Mouse (Mus musculus) left cerebral cortex, adult 2 months (tissue): Measurements from ENCODE around the gene Pex11b. TPM values are rescaled to one million over a fixed set of nuclear protein-coding genes. Genes with fewer than 3 reads are reported as not detected.
"Not testable (repeated sequence)": the region's sequence is repeated elsewhere in the genome, so short reads cannot be mapped to it uniquely, and the experiment has no call there.

Experiments used
- DNase-seq, 2 experiments: peaks; one replicate each; pipeline ENCODE4 v3.0.0; 2021 to 2022; ENCODE audit warnings: low spot score in 2 of 2, mixed read lengths in 1 of 2; ENCODE audit errors: extremely low spot score in 1 of 2
- H3K27ac ChIP-seq: fragments of 200-600 bp; 2 replicates; pipeline ENCODE4 v1.8.1; 2022
- H3K4me3 ChIP-seq: fragments of 200-600 bp; 2 replicates; pipeline ENCODE4 v1.8.1; 2022
- CTCF ChIP-seq: fragments of 200-600 bp; IDR thresholded peaks from 2 replicates; pipeline ENCODE4 v1.8.1; 2022; ENCODE audit warnings: antibody characterized with exemption, mild to moderate bottlenecking, moderate library complexity
- intact Hi-C: fragments of 180-260 bp; cut with DNase I; formaldehyde crosslinking; loops from one replicate; pipeline ENCODE4 v1.15.1; 2025
- total RNA-seq, 2 experiments: library from RNA; stranded (reverse); gene quantifications; 2 replicates each; pipeline ENCODE4 v1.2.3; 2021

Pex11b gene
- total RNA-seq, 2 experiments from 2014 or later: 53.0 to 56.3 TPM

GRCm38 (mm10) chr3:96678456-96678855 lies 43.3 kb downstream of the Pex11b start:
- Histone ChIP-seq H3K4me3 (no peak overlapping the region), H3K27ac (no peak overlapping the region)
- intact Hi-C loops: no loop called here
- DNase-seq: no peak
- TF ChIP-seq CTCF: no peak

DNA sequence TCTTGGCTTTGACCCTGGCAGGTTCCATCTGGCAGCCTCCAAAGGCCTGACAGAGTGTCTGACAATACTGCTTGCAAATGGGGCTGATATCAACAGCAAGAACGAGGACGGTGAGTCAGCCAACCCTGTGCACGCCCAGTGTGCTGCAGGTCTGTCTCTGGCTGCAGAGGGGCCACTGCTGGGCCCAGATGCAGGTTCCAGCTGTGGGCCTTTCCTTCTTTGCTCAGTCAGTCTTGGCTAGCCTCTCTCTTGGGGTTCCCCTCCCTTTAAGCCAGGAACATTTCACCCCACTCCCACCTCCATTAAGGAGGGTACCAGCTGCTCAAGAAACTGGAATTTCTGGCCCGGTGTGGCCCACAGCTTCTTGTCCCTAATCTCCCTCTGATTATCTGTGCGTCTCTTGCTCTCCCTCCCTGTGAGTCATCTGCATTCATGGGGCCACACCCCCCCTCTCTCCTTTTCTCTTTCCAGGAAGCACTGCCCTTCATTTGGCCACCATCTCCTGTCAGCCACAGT lies 44.0 kb downstream of the Pex11b start:
- TF ChIP-seq CTCF: no peak
- intact Hi-C loops: no loop called here
- Histone ChIP-seq H3K4me3 (no peak overlapping the region), H3K27ac (no peak overlapping the region)
- no peak for DNase-seq

DNA sequence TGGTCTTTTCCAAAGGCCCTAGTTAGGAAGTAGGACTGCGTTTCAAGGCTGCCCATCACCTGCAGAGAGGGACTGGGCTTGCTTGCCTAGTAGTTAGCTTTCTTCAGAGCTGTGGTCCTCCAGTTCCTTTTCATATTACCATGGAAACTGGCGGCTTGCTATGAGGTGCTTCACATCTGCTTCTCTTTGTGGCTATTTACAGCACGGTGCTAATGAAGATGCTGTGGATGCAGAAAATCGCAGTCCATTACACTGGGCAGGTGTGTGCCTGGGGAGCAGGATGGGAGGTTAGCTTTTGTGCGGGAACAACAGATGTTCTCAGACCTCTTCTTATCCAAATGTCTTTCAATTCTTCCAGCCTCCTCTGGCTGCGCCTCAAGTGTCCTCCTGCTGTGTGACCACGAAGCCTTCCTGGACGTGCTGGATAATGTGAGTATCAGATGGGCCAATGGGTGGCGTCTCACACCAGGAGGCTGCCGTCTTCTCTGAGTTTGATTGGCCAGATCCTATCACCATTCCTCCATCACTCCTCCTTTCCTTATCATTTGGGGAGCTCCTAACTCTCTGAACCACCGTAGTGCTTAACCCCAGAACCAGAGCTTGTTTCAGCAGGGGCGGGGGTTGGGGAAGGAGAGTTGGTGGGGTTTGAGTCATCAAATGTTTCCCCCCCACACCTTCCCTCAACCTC lies 45.2 kb downstream of the Pex11b start:
- H3K27ac ChIP-seq: no peak overlapping the region
- H3K4me3 ChIP-seq: no peak overlapping the region
- DNase-seq: no peak
- no peak for TF ChIP-seq CTCF
- intact Hi-C loops: no loop called here

DNA sequence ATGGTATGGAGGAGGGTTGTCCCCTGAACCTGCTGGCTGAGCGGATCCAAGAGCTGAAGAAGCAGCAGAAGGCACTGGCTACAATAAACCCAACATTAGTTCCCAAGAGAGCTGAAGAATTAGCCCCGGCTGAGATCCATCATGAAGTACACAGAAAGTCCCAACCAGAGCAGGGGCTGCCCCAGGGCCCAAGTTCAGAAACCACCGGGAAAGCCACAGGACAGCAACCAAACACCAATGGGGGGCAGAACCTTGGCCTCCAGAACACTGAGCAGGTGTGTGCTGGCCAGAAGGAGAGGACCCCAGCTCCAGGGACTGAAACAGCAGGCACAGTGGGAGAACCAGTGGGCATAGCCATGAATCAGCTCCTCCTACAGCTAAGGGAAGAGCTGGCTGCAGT lies 48.3 kb downstream of the Pex11b start:
- intact Hi-C loops: no loop called here
- no peak overlapping the region for H3K4me3 ChIP-seq
- no peak for TF ChIP-seq CTCF
- DNase-seq: no peak
- no peak overlapping the region for H3K27ac ChIP-seq

DNA sequence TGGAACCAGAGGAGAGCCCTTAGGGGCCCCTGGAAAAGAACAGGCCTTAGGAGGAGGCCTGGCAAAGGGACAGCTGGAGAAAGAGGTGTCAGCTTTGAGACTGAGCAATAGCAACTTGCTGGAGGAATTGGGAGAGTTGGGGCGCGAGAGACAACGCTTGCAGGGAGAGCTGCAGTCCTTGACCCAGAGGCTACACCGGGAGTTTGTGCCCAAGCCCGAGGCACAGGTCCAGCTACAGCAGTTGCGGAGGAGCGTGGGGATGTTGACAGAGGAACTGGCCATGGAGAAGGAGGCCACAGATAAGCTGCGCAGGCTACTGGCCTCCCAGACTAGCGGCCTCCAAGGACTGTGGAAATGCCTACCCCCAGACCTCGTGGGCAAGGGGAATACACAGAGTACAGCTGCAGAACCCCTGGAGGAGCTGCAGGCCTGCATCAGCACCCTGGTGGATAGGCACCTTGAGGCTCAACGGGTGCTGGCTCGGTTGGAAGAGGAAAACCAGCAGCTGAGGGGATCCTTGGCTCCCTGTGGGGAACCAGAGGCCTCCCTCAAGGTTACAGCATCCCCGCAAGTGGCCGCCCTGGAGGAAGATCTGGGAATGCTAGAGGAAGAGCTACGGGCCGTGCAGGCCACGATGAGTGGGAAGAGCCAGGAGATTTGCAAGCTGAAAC lies 49.1 kb downstream of the Pex11b start:
- TF ChIP-seq CTCF: no peak
- no peak overlapping the region; the same call in 1 of the 2 replicates for H3K4me3 ChIP-seq
- peak overlapping the region; percentile 7; the same call in 1 of the 2 replicates for H3K27ac ChIP-seq
- intact Hi-C loops: no loop called here
- no peak for DNase-seq

DNA sequence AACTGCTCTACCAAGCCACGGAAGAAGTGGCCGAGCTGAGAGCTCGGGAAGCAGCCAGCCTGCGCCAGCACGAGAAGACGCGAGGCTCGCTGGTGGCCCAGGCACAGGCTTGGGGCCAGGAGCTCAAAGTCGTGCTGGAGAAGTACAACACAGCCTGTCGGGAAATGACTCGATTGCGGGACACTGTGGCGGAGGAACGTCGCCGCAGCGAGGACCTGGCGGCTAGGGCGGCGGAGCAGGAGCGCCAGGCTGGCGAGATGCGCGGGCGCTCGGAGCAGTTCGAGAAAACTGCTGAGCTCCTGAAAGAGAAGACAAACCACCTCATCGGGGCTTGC lies 49.6 kb downstream of the Pex11b start:
- no peak for TF ChIP-seq CTCF
- intact Hi-C loops: no loop called here
- H3K27ac ChIP-seq: peak overlapping the region; percentile 7; the same call in 1 of the 2 replicates
- DNase-seq: no peak
- H3K4me3 ChIP-seq: peak overlapping the region; percentile 17

DNA sequence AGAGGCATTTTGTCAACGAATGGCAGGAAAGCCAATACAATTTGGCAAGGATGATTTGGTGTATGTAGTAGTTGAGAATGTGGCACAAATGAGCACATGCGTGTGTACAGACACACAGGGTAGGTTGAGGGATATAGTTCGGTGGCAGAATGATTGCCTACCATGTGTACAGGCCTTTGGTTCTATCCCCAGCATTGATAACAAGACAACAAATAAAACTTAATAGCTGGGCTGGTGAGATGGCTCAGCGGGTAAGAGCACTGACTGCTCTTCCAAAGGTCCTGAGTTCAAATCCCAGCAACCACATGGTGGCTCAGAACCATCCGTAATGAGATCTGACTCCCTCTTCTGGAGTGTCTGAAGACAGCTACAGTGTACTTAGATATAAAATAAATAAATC lies 50.9 kb downstream of the Pex11b start:
- H3K27ac ChIP-seq, DNase-seq, intact Hi-C loops, H3K4me3 ChIP-seq: not testable (repeated sequence)

DNA sequence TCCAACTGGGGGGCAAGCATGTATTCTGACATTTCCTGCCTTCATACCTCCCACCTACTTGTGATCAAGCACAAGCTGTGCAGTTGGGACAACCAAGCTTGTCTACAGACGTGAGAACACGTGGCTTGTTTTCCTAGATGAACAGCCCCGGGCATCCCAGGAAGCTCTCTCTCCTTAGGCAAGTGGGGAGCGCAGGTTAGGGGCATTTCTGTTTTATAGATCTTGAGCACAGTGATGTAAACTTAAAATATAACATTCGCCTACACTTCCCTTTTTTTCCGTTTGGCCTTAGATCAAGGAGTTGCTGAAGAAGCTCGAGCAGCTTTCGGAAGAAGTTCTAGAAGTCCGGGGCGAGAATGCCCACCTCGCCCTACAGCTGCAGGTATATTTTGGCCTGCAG lies 53.7 kb downstream of the Pex11b start:
- intact Hi-C loops: no loop called here
- TF ChIP-seq CTCF: no peak
- H3K27ac ChIP-seq: no peak overlapping the region
- no peak for DNase-seq
- H3K4me3 ChIP-seq: no peak overlapping the region

DNA sequence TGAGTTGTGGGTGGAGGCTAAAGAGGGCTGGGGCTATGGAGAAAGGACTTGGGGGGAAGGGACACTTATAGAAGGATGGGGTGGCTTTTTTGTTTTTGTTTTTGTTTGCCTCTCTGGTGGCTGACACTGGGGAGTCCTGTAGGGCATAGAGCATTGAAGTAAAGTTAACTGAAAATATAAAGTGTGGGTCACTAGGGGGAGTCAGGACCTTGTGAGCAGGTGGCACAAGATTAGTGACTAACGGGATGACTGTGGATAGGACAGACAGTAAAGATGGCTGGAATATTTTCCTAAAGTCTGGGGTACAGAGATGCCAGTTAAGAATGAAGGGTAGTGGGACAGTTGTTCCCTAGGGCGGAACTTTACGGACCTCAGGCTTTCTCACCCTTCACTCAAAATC lies 55.1 kb downstream of the Pex11b start:
- no peak; the same call in none of the 2 replicates for TF ChIP-seq CTCF
- no peak overlapping the region for H3K4me3 ChIP-seq
- no peak overlapping the region for H3K27ac ChIP-seq
- no peak for DNase-seq
- intact Hi-C loops: no loop called here

DNA sequence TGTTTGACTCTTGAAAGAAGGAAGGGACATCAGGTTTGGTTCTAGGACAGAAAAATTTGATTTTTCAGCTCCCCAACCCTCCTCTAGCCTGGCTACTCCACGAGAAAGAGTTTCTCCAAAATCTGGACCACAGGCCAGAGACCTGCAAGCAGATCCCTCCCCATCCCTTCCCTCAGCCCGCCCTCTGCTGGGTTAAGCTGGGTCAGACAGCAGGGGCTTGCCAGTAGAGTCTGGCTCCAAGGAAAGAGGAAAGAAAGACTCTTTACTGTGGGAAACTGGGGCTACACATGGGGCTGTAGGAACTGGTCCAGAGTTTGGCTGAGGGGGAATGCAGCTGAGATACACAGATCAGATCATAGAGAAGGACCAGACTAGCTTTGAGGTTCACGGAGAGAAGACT lies 57.3 kb downstream of the Pex11b start:
- intact Hi-C loops: no loop called here
- DNase-seq: no peak
- H3K27ac ChIP-seq: no peak overlapping the region
- no peak overlapping the region for H3K4me3 ChIP-seq
- peak; percentile 34 for TF ChIP-seq CTCF

DNA sequence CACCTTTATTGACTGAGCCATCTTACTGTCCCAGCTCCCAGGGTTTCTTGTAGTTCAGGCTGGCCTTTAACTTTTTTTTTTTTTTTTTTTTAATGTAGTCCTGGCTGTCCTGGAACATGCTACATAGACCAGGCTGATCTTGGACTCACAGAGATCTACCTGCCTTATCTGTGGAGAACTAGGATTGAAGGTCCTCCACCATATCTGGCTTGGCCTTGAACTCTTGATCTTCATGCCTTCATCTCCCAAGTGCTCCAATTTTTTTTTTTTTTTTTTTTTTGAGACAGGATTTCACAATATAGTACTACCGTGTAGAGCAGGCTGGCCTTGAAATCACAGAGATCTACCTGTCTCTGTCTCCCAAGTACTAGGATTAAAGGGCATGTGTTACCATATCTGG lies 58.4 kb downstream of the Pex11b start:
- no peak overlapping the region for H3K27ac ChIP-seq
- H3K4me3 ChIP-seq: no peak overlapping the region
- TF ChIP-seq CTCF: no peak
- intact Hi-C loops: no loop called here
- no peak for DNase-seq

Other genes with a start within 250 kb of the Pex11b start
- gene BC107364, start 183.1 kb upstream of the Pex11b start, total RNA-seq: not detected
- 1 to 10 TPM; 1.7 to 1.8 TPM for gene Hfe2, start 110.2 kb upstream of the Pex11b start, total RNA-seq
- 10 to 100 TPM; 22.4 to 28.2 TPM for gene Txnip, start 77.4 kb upstream of the Pex11b start, total RNA-seq
- not detected for gene Gm16253, start 58.4 kb upstream of the Pex11b start, total RNA-seq
- 10 to 100 TPM; 26.6 to 28.1 TPM for gene Polr3gl, start 41.2 kb upstream of the Pex11b start, total RNA-seq
- 10 to 100 TPM; 66.8 to 70.3 TPM for gene Ankrd34a, start 38.7 kb upstream of the Pex11b start, total RNA-seq
- gene Lix1l, start 34.2 kb upstream of the Pex11b start, total RNA-seq: 10 to 100 TPM; 18.6 to 21.5 TPM
- gene Rbm8a, start 5.4 kb upstream of the Pex11b start, total RNA-seq: 10 to 100 TPM; 37.6 to 38.5 TPM
- gene Gm42957, start 98 bp downstream of the Pex11b start, total RNA-seq: under 1 TPM; 0.41 to 0.68 TPM
- 1 to 10 TPM; 2.9 to 3.6 TPM for gene Itga10, start 10.2 kb downstream of the Pex11b start, total RNA-seq
- 1 to 10 TPM; 8.3 to 9.5 TPM for gene Ankrd35, start 34.8 kb downstream of the Pex11b start, total RNA-seq
- 10 to 100 TPM; 23.6 to 30.3 TPM for gene Pias3, start 61.0 kb downstream of the Pex11b start, total RNA-seq
- gene Nudt17, start 73.2 kb downstream of the Pex11b start, total RNA-seq: 10 to 100 TPM in 1 of 2 experiments, 1 to 10 TPM in 1; 8.7 to 10.4 TPM
- gene Polr3c, start 92.3 kb downstream of the Pex11b start, total RNA-seq: 10 to 100 TPM; 22.7 to 25.3 TPM
- 10 to 100 TPM; 58.3 to 61.9 TPM for gene Rnf115, start 92.3 kb downstream of the Pex11b start, total RNA-seq
- under 1 TPM in 1 of 2 experiments, not detected in 1; 0.14 TPM for gene Pdzk1, start 193.9 kb downstream of the Pex11b start, total RNA-seq
- gene Cd160, start 194.0 kb downstream of the Pex11b start, total RNA-seq: not detected